Mouse (Mus musculus): ENCODE measurements around the gene Gtf2f1.
A peak's percentile ranks its signal among the peaks of the same experiment; 100 is the strongest.

Gene Gtf2f1

GRCm38 (mm10) chr17:57003994-57004393 is 7.1 kb downstream of the Gtf2f1 start:
- DNase-seq (ENCODE audit: low spot score): no peak

- no peak for DNase-seq (ENCODE audit: low spot score)
Measured at GRCm38 (mm10) chr17:57001228-57001627, 9.9 kb downstream of the Gtf2f1 start.

DNA sequence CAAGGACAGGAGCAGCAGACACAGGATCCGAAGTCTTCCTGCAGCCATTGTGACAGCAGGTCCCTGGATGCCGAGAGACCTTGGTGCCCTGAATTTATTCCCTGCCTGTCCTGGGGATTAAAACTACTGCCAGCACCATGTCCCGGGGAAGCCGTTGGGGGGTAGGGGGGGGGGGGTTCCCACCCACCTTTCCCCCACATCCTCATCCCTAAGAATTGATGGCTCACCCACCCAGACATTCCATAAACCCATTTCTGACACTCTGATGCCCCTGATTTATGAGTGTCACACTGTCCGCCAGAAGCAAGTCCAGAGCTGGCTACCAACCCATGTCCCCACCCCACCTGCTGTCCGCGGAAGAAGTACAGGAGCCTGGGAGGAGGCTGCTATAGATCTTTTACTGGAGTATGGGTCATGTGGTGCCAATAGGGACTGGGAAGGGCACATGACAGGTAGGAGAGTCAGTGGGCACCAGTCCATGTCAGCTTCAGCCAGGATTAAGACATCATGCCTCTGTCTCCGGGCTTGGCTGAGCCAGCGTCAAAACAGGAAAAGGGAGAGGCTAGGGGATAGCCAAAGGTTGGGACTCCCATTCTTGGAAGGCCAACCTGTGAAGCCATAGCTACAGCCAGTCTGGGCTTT is 11.0 kb downstream of the Gtf2f1 start, which contains the start of gene Pspn:
Gene Pspn (minus strand): TSS at position 51 of the 642 bp plus-strand sequence.
- no peak for DNase-seq (ENCODE audit: low spot score)

DNA sequence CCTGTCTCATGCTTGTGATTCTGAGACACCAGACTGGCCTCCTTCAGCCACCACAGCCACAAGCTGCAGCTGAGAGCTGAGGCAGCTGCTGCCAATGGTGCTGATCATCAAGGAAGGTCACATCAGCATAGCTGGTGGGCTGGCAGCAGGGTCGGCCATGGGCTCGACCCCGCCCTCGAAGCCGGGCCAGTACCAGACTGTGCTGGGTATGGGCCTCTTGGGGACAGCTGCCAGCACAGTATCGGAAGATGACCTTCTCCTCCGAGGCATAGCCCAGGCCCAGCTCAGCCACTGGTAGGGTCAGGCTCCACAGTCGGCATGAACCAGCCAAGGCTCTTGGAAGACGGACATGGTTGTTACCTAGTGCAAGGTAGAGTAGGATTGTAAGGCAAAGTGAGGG is 11.7 kb downstream of the Gtf2f1 start:
- no peak for DNase-seq (ENCODE audit: low spot score)

- DNase-seq (ENCODE audit: low spot score): peak; percentile 67
Measured at GRCm38 (mm10) chr17:56997029-56997667, 13.9 kb downstream of the Gtf2f1 start, which contains the start of gene Alkbh7. TSS of gene Alkbh7 (plus strand) at chr17:56997339.

DNA sequence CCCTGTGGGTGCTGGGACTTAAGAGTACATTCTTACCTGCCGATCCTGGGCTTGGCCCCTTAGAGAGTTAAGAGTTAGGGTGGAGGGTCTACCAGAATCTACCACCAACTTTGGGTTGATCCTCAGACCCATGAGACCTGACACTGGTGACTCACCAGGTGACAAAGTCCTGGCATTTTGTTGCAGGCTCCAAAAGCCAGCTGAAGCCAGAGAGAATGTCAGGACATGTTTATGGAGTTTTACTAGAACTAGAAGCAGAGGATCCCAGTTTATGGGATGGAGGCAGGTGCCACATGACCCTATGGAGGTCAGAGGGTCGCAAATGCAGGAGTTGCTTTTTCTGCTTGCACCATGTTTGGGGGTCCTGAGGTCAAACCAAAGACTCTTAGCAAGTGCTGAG is 14.6 kb downstream of the Gtf2f1 start:
- DNase-seq (ENCODE audit: low spot score): no peak

- DNase-seq (ENCODE audit: low spot score): no peak
Measured at GRCm38 (mm10) chr17:56995046-56995445, 16.0 kb downstream of the Gtf2f1 start.

- no peak for DNase-seq (ENCODE audit: low spot score)
Measured at GRCm38 (mm10) chr17:56990966-56991365, 20.1 kb downstream of the Gtf2f1 start.

- DNase-seq (ENCODE audit: low spot score): peak; percentile 64
Measured at GRCm38 (mm10) chr17:56990115-56990746, 20.9 kb downstream of the Gtf2f1 start, which contains the start of gene Clpp. TSS of gene Clpp (plus strand) at chr17:56990305.

DNA sequence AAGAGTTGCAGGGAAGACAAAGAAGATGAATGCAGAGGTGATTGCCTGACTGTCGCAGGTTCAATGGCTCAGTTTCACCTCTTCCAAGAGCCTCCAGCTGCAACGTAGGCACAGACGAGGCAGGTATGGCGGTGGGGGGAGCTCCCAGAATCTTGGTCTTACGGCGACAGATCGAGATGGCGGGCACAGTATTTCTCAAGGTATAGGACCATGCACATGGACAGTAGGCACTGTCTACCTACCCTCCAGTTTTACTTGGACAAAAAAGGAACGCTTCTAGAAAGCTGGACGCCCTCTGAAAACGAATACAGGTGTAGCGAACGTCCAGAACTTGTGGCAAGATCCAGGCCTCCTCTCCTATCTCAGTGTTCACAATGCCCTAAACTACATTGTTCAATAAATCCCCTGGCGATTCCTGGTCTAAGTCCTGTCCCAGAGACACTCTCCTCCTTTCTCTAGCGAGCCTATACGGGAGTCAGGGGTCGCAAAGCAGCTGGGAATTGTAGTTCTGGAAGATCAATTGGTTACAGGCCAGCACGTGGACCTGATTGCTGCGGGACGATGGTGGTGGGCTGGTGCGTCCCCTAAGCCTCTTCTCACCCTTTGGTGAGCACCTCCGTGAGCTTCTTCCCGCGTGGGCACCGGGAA is 21.5 kb downstream of the Gtf2f1 start:
- no peak for DNase-seq (ENCODE audit: low spot score)

GRCm38 (mm10) chr17:56988921-56989430 is 22.1 kb downstream of the Gtf2f1 start:
- no peak for DNase-seq (ENCODE audit: low spot score)

GRCm38 (mm10) chr17:56988441-56988840 is 22.6 kb downstream of the Gtf2f1 start:
- DNase-seq (ENCODE audit: low spot score): no peak

DNA sequence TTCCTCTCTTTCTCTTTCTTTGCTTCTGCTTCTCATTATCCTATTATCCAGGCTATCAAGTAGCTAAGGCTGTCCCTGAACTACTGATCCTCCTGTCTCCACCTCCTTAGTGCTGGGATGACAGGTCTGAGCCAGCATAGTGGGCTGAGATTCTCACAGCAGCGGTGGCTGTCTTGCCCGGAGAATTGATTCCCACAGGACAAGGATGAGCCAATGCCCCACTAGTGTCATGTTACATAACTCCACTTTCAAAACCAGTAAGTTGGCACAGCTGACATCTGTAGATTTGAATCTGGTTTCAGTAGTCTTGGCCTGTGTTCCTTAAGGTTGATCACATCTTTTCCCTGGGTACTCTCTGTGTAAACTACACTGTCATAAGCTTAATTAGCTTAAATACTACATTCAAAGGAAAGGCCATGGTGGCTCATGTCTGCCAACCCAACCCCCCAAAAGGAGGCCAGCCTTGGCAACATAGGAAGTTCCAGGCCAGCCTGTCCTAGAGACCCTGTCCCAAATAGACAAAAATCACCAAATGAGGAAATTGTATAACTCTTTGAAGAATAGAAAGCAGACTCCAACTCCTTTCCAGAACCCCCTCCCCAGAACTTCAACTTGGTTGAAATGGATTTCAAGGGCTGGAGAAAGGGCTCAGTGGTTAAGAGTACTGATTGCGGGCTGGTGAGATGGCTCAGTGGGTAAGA is 24.8 kb downstream of the Gtf2f1 start:
- no peak for DNase-seq (ENCODE audit: low spot score)

- DNase-seq (ENCODE audit: low spot score): no peak
Measured at GRCm38 (mm10) chr17:56985656-56986055, 25.4 kb downstream of the Gtf2f1 start.

- no peak for DNase-seq (ENCODE audit: low spot score)
Measured at GRCm38 (mm10) chr17:56984886-56985285, 26.2 kb downstream of the Gtf2f1 start.

GRCm38 (mm10) chr17:56982013-56982412 is 29.1 kb downstream of the Gtf2f1 start, which contains the start of gene Acer1:
TSS of gene Acer1 (minus strand) at chr17:56982126.
- DNase-seq (ENCODE audit: low spot score): no peak

- DNase-seq (ENCODE audit: low spot score): no peak
Measured at GRCm38 (mm10) chr17:56981049-56981448, 30.0 kb downstream of the Gtf2f1 start.

- DNase-seq (ENCODE audit: low spot score): no peak
Measured at GRCm38 (mm10) chr17:56979524-56979923, 31.6 kb downstream of the Gtf2f1 start.

DNA sequence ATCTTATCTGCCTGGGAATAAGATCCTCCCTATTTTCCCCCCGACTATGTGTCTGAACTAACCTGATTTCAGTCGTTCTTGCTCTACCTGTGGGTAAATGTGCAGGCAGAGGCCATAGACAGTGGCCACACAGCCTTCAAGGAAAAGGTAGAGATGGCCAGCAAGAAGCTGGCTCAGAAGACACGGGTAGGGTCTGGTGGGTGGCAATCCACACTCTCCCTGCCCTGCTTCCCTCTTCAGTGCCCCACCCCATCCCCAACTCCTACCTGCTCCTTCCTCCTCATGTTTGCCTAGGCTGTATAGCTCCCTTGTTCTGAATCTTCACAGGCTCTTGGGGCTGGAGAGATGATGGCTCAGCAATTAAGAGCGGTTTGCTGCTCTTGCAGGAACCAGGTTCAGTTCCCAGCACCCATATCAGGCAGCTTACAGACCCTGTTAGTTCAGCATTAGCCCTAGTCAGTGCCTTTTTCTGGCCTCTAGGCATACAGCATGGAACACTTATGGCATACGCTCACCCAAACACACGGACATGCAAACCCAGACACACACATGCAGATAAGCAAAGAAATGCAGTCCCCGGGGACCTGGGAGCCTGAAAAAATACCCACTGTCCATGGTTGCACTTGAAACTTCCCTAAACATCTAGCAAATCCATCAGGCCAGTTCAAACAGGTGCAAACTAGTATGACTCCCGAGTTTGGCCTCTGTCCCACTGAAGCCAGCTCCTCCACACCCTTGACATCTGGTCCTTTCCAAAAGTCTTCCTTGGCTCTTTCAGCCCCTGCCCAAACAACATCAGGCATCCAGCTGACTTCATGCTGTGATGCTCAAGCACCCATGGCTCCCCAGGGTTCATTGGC is 34.3 kb downstream of the Gtf2f1 start:
- no peak for DNase-seq (ENCODE audit: low spot score)

DNA sequence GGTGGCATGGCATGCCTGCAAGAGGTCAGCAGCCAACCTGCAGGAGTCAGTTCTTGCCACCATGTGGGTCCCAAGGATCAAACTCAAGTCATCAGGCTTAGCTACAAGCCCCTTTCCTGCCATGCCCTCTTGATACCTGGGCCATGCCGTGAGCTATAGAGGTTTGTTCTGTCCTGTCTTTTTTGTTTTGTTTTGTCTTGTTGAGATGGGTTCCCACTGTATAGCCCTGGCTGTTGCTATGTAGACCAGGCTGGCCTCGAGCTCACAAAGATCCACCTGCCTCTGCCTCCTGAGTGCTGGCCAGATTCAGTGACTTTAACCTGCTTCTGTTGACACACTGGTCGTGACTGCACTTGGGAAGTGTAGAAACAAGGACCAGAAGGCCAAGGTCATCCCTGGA is 35.7 kb downstream of the Gtf2f1 start:
- DNase-seq (ENCODE audit: low spot score): no peak
